Mouse (Mus musculus): Measurements from ENCODE around the gene Foxj1. TPM values are rescaled to one million over a fixed set of nuclear protein-coding genes. Genes with fewer than 3 reads are reported as not detected.

Foxj1 gene
- total RNA-seq, 2 experiments from 2014 or later: 0.23 TPM; not detected in 1

DNA sequence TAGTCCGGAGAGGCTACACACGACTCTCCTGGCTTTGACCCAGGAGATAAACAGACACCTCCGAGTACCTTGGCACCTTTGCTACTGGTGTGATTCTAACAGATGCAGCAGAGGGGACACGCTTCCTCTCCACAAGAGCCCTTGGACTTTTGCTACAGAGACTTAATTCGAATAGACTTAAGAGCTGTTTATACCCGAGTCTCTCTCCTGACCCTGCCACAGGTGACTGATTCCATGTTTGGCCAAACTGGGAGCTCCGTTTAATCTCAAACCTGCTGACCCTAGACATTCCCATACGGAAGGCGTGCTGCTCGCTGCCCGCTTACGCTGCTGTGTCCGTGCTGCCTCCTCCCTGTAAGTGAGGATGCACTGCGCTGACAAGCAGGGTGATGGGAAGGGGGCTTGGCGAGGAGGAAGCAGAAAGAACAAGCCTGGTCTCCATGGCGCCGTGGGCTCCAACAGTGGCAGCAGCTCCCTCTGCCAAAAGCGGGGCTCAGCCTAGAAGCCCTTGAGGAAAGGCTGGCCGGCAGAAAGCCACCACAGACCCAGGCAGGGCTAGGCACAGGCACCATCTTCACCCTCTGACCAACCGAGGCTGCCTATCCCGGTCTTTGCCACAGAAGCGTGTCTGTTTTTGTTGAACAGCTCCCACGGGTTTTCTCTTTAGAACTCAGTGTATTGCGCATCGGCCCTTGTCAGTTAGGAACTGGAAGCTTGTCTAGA is 7.0 kb upstream of the Foxj1 start:
- DNase-seq: no peak

DNA sequence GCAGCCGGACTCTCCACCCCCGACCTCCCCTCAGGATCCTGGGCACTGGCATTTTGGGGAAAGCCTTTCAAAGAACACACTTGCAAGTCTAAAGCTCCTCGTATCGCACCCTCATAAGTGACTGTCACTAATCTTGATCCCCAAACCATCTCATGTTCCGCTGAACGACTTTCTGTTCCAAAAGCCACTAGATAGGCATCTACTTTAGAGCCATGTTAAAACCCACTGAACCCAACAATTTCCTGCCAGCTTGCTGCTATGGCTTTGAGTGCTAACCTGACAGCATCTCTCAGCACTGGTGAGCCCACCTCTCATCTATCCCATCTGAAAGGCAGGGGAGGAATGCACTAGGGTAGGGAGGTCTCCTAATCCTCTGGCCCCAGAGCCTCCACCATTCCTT is 2.3 kb upstream of the Foxj1 start:
- no peak for DNase-seq

GRCm38 (mm10) chr11:116337000-116337399 is 1.8 kb upstream of the Foxj1 start:
- no peak for DNase-seq

- DNase-seq: no peak
Measured at GRCm38 (mm10) chr11:116336393-116336792, 1.2 kb upstream of the Foxj1 start.

DNA sequence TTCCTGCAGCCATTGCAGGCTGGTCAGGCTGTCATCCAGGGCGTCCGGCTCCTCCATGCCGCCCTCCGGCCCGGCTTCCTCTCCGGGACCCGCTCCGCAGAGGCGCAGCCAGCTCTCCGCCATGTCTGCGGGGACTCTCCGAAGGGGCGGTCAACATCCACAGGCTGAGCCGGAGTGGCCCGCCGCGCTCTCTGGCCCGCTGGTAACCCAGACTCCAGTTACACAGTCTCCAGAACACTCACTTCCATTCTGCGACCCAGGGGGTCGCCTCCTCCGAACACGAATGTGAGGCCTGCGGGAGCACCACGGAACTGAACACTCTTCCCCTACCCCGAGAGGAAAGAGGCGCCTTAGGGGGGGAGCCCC is 799 bp downstream of the Foxj1 start:
- DNase-seq: no peak

DNA sequence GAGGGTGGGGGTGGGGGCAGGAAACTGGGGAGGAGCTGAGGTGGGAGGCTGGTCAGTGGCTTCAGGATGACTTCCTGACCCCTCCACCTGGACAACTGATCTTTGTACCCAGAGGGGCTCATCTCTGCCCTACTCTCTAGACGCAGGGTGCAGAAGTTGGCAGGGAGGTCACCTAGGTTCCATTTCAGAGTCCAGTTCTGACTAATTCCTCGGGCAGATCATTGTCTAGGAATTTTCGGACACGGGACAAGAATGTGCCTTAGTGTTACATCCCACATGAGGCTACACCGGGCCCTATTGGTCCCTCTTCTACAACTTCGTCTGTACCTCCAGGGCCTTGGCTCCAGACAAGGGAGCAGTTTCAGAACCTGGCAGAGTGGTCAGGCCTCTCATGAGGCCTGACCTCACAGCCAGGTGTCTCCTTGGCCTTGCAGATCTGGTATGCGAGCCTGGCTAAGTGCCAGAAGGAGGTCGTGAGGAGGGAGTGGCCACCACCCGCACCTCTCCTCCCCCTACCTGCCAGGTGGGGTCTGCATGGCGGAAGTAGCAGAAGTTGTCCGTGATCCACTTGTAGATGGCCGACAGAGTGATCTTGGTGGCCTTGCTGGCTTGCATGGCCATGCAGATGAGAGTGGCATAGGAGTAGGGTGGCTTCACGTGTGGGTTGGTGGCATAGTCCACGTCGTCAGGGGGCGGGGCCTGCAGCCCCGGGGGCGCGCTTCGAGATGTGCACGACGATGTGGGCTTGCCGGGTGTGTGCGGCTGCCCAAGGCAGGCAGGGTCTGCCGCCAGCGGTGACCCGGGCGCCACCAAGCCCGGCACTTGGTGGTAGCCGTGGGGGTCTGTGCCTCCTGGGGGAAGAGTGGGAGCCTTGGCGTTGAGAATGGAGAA is 1.4 kb downstream of the Foxj1 start:
- DNase-seq: no peak

DNA sequence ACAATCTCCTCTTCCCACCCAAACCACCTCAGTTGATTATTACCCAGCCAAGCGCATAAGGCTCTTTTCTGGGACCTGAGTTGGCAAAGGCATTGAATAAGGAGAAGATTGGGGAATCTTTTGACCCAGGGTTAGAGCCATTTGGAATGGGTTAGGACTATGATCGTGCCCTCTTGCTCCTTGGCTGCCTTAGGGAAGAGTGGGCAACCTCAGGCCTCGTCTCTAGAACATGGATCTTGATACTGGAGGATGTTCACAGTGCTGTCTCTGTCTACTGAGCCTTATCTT is 2.3 kb downstream of the Foxj1 start:
- DNase-seq: no peak

DNA sequence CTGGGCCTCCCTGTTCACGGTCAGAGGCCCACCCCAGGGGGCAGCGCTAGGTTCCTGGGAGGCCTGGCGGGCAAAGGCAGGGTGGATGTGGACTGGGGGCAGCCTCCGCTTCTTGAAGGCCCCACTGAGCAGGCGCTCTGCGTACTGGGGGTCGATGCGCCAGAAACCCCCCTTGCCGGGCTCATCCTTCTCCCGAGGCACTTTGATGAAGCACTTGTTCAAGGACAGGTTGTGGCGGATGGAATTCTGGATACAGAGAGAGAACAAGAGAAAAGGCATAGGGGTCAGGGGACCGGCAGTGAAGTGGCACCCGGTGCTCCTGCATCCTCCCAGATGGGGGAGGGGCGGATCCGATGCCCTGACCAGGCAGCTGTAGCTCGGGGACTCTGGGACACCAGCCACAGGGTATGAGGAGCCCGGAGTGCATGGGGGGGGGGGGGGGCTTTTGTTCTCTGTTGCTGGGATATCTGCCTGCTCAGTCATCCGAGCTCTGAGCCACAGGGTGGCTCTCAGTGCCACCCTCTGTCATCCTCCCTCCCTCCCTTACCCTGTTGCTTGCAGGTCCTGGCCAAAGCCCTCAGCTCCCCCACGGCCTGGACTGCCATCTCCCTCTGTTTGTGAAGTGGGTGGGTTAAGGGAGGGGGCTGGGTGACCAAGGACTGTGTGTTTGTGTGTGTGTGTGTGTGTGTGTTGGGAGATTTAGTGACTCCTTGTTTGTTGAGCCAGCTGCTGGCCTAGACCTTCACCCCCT is 2.8 kb downstream of the Foxj1 start:
- DNase-seq: no peak

DNA sequence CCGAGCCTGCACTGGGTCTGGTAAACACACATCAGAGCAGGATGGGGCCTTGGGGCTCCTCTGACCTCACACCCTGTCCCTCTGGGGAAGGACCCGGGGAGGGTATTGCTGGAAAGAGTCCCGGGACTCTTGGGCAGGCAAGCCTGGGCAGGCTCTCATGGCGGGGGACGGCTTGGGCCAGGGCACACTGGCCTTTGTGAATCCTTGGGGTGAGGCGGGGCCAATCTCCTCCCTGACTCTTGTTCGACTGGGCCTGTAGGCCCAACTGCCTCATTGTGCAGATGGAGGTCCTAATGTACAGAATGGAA is 5.0 kb downstream of the Foxj1 start:
- DNase-seq: no peak

DNA sequence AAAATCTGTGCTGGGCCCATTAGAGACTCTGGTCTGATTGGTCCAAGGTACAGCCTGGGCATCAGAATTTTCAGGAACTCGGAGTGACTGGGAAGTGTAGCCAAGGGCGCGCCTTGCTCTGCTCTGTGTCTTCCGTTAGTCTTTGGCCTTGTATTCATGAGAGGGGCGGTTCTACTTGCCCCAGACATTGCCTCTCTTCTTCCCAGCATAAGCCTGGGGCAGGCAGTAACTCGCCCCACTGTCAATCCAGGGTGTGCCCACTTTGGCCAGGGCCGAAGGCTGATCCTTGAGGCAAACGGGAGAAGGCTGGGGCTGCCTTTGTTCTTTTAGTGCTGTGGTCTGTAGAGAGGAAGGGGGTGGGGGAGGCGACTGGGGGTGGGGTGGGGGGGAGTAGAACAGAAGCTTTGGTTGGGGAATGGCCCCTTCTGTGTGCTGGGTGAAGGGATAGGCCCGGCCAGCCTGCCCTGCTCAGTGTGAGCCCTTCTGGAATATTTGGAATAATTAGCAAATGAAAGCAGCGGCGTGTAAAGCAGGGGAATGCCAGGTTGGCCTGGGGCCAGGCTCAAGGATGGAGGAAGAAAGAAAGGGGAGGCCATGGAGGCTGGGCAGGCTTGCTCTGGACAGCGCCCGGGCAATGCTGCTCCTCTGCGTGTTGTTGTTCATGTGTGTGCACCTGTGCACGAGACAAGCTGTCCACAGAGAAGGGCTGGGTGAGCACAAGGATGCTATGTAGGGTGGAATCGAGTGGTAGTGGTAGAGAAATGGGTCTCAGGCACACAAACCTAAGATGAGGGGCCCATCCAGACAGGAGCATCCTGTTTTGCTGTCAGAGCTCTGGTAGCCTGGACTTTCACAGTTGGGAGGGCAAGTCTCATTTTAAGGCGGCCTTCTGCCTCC is 5.6 kb downstream of the Foxj1 start:
- peak; percentile 47 for DNase-seq

DNA sequence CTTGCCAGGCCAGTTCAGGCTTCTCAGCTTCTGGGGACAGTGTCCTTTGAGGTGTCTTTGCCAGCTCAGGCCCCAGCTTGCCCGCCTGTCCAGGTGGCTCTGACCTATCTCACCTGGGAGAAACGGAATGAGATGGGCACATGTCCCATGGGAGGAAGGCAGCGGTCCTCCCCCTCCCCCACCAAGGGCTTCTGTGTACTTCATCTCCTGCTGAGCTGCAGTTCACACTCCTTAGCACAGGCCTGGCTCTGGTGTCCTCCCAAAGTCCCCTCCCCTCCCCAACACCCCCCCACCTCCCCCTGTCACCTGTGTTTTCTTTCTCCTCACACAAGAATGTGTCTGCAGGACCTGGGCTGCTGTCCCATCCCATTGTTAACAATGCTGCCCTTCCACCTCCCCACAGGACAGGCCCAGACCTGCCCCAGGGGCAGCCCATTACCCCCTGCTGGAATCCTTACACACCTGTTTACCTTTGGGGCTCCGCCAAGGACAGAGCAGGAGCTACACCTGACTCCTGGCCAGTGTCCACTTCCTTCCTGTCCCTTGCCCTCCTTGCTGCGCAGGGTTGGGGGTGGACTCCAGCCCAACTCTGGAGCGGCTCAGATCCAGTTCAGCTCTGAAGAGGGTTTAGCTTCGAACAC is 8.1 kb downstream of the Foxj1 start:
- no peak for DNase-seq

DNA sequence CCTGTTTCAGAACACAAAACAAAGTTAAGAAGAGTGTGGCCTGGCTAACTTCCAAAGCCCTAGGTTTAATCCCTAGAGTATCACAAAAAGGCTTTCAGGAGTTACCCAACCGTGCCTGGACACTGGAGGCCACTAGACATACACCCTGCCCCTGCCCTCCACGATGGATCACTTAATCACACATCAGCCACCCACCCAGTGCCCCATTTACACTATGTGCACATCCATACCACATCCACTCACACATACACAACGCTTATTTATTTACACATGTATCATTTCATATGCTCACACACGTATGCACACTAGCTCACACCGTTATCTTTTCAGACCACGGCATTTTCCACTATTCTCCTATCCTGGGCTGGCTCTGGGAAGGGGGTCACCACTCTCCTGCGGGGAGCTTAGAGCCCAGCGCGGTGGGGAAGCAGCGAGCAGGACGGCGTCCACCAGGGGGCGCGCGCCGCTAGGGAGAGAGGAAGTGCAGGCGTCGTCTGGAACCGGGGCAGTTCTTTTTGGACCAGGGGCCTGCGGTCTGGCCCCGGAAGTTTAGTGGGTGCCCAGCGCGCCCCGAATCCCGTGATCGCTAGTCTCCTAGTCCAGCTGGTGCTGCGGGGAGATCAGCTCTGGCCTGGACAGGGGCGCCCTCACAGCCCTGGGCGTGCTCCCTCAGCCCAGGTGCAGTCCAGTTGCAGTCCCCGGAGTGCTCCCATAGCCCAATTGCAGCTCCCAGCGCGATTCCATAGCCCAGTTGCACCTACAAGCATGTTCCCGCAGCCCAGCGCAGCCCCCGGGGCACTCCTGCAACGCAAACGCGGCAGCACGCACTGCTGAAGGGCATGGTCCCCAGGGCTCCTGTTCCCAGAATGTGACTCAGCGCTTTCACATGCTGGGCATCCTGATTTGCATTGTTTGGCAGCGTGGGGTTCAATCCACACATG is 16.2 kb downstream of the Foxj1 start:
- DNase-seq: peak; percentile 94

GRCm38 (mm10) chr11:116312359-116312758 is 22.8 kb downstream of the Foxj1 start:
- DNase-seq: no peak

GRCm38 (mm10) chr11:116311169-116311568 is 24.0 kb downstream of the Foxj1 start:
- peak; percentile 39 for DNase-seq

DNA sequence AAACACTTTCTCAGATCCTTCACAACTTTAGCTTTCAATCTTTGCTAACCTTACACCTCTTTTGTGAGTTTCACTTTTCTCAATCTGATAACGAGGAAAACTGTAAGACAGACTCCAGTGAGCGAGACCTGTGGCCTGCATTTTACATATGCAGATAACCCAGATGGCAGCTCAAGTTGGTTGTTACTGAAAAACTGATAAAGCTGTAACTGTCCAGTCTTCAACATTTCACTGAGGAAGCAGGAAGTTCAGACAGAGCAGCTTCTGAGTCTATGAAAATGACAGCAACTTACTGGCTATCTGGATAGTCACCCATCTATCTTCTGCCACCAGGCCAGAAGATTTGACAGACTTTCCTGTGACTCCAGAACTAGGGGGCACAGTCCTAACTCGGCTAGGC is 25.6 kb downstream of the Foxj1 start:
- DNase-seq: no peak

GRCm38 (mm10) chr11:116307762-116308531 is 27.3 kb downstream of the Foxj1 start:
- DNase-seq: no peak

- DNase-seq: no peak
Measured at GRCm38 (mm10) chr11:116307019-116307725, 28.0 kb downstream of the Foxj1 start, which contains the start of gene Exoc7. TSS of gene Exoc7 (minus strand) at chr11:116307233.

- peak; percentile 97 for DNase-seq
Measured at GRCm38 (mm10) chr11:116306126-116306982, 28.8 kb downstream of the Foxj1 start.

Measured in heart, postnatal 4 days (tissue).